Comparison of ENCODE assay signal across 10 mouse cellular contexts in the genomic region with DNA sequence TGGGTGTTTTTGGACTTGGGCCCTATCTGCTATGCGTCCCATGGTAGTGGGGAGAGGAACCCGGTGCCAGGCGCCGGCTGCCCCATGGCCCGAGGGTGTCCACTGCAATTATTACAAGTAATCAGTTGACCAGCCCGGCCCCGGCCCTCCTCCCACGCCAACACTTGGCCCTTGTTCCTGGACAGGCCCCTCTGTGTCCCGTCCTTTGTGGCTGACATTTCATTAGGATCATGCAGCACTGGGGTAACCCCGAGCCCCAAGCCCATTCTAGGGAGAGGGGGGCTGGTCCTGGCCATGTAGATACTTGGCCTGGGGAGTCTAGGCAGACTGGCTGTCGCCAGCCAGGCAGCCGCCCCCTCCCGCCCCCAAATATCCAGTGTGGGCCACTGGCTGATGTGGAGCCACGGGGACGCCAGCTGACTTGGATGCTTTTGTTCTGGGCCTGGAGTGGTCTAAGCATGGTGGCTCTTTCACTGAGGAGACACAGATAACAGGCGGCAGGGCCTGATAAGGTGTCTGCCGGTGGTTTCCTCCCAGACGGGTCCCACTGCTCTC.
DNase-seq lines count a peak whose midpoint lies in the region; ATAC-seq and TF ChIP-seq lines count a peak whose summit lies in the region.
"Had no signal": no experiment of that assay in that cellular context is flagged by ENCODE, and none has a peak within 500 bp of the region (broad histone marks: within the 10 kb centered on the region; RNA-seq: fewer than 3 reads in every experiment).

No protein-coding gene starts in this region.

- TF ChIP-seq CTCF in liver, embryonic 14.5 days (IDR thresholded peaks at IDR 0.05; ENCODE audit: low read depth): no peak

- 55% methylated on average over 18 of the region's 18 CpGs for WGBS in lung, embryonic 15.5 days
- WGBS in heart, embryonic 15.5 days: 22% methylated on average over 18 of the region's 18 CpGs
- WGBS in liver, embryonic 14.5 days (ENCODE audit: insufficient replicate concordance): 40% methylated on average over 18 of the region's 18 CpGs

- H3K4me3 ChIP-seq in lung, embryonic 15.5 days: no peak overlapping the region
- no peak overlapping the region for H3K4me3 ChIP-seq in heart, embryonic 15.5 days
- no peak overlapping the region for H3K4me3 ChIP-seq in liver, embryonic 14.5 days (ENCODE audit: insufficient read depth in 1 of 2, low read depth in 2 of 2, low read length in 2 of 2)
- H3K4me3 ChIP-seq: erythroblast, embryonic 14.5 days; hindbrain, embryonic 15.5 days had no signal

- H3K4me2 ChIP-seq in lung, embryonic 15.5 days: no peak overlapping the region
- no peak overlapping the region for H3K4me2 ChIP-seq in heart, embryonic 15.5 days
- H3K4me2 ChIP-seq in liver, embryonic 14.5 days (ENCODE audit: low read depth): no peak overlapping the region
- H3K4me2 ChIP-seq: hindbrain, embryonic 15.5 days had no signal

- TF ChIP-seq EP300 in liver, embryonic 14.5 days (IDR thresholded peaks at IDR 0.05; ENCODE audit: low read depth): no peak

- ATAC-seq in lung, embryonic 15.5 days (ENCODE audit: borderline replicate concordance, extremely low read depth, low FRiP score, low TSS enrichment): 0 out of 2 replicates have a peak, but pooled peaks have one; percentile 7
- ATAC-seq in heart, embryonic 15.5 days (replicated peaks; ENCODE audit: insufficient number of reproducible peaks, insufficient read depth, low FRiP score, low read depth): peak; percentile 70
- peak; percentile 65 for ATAC-seq in liver, embryonic 14.5 days (ENCODE audit: insufficient read depth)

- no peaks in the 10 kb centered on the region for H3K36me3 ChIP-seq in lung, embryonic 15.5 days
- no peaks in the 10 kb centered on the region for H3K36me3 ChIP-seq in heart, embryonic 15.5 days
- H3K36me3 ChIP-seq in liver, embryonic 14.5 days (replicated peaks; ENCODE audit: control insufficient read depth, insufficient read depth, low read depth): no peaks in the 10 kb centered on the region
- H3K36me3 ChIP-seq: hindbrain, embryonic 15.5 days had no signal

- peak; percentile 34 to 60 for DNase-seq in cerebellum, postnatal 10 days
- no peak for DNase-seq in cerebellum, postnatal 4 days (ENCODE audit: low spot score in 2 of 2)
- no peak for DNase-seq in lung, adult 18-20 months
- DNase-seq in liver, embryonic 14.5 days (ENCODE audit: low read depth in 3 of 3, low spot score in 3 of 3): peak in 1 of 3 experiments; percentile 13
- DNase-seq in embryo, embryonic 11 days: no peak
- no peak for DNase-seq in thymus, postnatal 10 days (ENCODE audit: low spot score in 2 of 2)

- H3K4me1 ChIP-seq in lung, embryonic 15.5 days: peaks cover 61% of the 10 kb centered on the region
- H3K4me1 ChIP-seq in heart, embryonic 15.5 days (replicated peaks): peaks cover 51% of the 10 kb centered on the region
- H3K4me1 ChIP-seq in liver, embryonic 14.5 days (replicated peaks; ENCODE audit: control insufficient read depth in 2 of 2, insufficient read depth in 2 of 2, low read length in 1 of 2): peaks cover 10% of the 10 kb centered on the region in 2 experiments; a peak in 2 of 4 replicates
- H3K4me1 ChIP-seq: hindbrain, embryonic 15.5 days had no signal

- peak overlapping the region; percentile 42; the same call in 1 of the 2 replicates for H3K27ac ChIP-seq in lung, embryonic 15.5 days
- H3K27ac ChIP-seq in heart, embryonic 15.5 days: peak overlapping the region; percentile 82
- H3K27ac ChIP-seq in liver, embryonic 14.5 days: no peak overlapping the region
- H3K27ac ChIP-seq: hindbrain, embryonic 15.5 days had no signal

- no peaks in the 10 kb centered on the region for H3K9me3 ChIP-seq in lung, embryonic 15.5 days
- H3K9me3 ChIP-seq in heart, embryonic 15.5 days (replicated peaks): no peaks in the 10 kb centered on the region
- no peaks in the 10 kb centered on the region for H3K9me3 ChIP-seq in liver, embryonic 14.5 days (ENCODE audit: control insufficient read depth, low read length)
- H3K9me3 ChIP-seq: hindbrain, embryonic 15.5 days had no signal

- no peaks in the 10 kb centered on the region for H3K27me3 ChIP-seq in lung, embryonic 15.5 days
- H3K27me3 ChIP-seq in heart, embryonic 15.5 days: no peaks in the 10 kb centered on the region
- no peaks in the 10 kb centered on the region for H3K27me3 ChIP-seq in liver, embryonic 14.5 days (ENCODE audit: control insufficient read depth, insufficient read depth, low read length)
- H3K27me3 ChIP-seq: hindbrain, embryonic 15.5 days had no signal

- H3K9ac ChIP-seq in lung, embryonic 15.5 days: no peak overlapping the region
- no peak overlapping the region; the same call in 1 of the 2 replicates for H3K9ac ChIP-seq in heart, embryonic 15.5 days
- H3K9ac ChIP-seq in liver, embryonic 14.5 days (replicated peaks): no peak overlapping the region
- H3K9ac ChIP-seq: hindbrain, embryonic 15.5 days had no signal

Comparison
In these comparisons a context has a peak if more than half of its experiments do, and no peak if none do; other contexts are left out.
1. DNase-seq: peak in cerebellum, postnatal 10 days (2 of 2); none in cerebellum, postnatal 4 days (0 of 2), lung, adult 18-20 months (0 of 2), embryo, embryonic 11 days (single experiment) and thymus, postnatal 10 days (0 of 2).
2. ATAC-seq: peak in every context shown above with its lines; median percentile 70 in heart, embryonic 15.5 days; 65 in liver, embryonic 14.5 days; 7 in lung, embryonic 15.5 days.